Mouse (Mus musculus) 3134 (cell line): ENCODE results near the gene Iah1.

Experiments used
- DNase-seq: peaks from one replicate; pipeline ENCODE4 v3.0.0-alpha.2; 2011; ENCODE audit warnings: low spot score; ENCODE audit not compliant: insufficient read length; ENCODE audit errors: extremely low read depth

Gene Iah1

DNA sequence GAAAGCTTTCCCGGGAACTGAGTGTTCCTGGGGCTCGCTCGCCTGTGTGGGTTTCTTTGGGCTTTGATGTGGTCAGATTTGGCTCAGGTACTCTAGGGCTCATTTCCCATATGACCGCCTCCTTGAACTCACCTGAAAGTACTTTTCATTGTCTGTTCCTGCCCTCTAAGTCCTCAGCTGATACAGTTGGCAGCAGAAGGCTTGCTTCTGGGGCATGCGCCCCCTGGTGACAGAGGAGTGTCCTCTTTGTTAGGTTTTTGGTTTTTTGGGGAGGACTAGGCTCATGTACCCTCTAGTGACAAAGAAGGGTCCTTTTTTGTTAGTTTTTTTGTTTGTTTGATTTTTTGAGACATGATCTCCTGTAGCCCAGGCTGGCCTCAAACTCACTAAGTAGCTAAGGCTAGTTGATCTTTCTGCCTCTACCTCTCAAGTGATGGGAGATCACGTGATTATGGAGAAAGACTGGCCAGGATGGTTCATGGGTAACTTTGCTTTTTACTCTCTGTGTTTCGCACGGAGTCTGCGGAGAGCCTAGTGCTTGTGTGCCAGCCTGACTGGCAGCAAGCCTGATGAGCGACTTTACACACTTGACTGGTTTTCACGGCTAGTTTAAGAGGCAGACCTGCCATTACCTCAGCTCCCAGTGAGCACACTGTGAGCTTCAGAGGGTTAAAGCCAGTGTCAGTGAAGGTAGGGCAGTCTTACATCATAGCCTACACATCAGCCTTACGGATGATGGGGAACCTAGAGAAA is 2.1 kb downstream of the Iah1 start:
- no peak for DNase-seq

DNA sequence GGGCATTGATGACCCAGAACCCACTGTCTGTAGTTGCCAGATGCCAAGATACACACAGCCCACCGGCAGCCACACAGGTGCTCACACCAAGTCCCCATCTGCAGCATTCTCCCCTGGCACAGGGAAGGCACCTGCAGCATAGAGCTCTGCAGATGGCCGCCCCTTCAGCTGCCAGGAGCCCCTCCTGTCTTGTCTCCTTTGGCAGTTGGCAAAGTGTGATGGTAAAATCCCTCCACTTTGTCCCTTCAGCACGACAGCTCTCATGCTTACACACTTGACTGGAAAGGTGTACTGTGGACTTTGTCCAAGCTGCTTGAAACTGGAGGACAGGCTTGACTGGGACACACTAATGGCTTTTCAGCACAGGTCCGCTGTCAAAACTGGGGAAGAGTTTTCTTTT is 4.1 kb downstream of the Iah1 start:
- DNase-seq, result no peak

DNA sequence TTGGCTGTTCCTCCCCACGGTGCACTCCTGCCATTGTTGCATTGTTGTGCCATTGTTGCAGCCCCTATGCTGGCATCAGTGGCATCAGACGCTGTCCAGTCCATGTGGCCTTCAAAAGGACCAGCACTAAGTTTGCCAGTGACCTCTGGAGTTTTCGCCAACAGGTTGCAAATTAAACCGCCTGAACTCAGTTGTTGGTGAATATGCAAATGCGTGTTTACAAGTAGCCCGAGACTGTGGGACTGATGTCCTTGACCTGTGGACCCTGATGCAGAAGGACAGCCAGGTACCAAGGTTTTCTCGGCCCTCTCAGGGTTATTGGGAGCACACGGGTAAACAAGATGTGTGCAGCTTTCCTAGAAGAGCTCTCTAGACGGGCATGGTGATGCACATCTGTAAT is 5.0 kb downstream of the Iah1 start:
- DNase-seq, result no peak

DNA sequence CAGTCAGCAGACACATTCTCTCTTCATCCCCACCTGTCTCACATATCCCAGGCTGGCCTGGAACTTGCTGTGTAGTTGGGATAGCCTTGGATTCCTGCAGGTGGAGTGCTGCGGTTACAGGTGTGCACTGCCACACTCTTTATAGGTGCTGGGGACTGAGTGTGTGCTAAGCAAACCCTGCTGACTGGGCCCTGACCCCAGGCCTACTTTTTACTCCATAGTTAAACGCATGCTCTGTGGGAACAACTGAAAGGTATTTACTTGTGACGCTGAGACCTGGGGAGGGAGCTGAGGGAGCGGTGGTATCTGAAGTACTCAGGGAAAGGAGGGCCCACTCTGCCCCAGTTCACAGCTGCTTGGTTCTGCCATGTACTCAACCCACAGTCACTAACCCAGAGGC is 6.1 kb downstream of the Iah1 start:
- no peak for DNase-seq

DNA sequence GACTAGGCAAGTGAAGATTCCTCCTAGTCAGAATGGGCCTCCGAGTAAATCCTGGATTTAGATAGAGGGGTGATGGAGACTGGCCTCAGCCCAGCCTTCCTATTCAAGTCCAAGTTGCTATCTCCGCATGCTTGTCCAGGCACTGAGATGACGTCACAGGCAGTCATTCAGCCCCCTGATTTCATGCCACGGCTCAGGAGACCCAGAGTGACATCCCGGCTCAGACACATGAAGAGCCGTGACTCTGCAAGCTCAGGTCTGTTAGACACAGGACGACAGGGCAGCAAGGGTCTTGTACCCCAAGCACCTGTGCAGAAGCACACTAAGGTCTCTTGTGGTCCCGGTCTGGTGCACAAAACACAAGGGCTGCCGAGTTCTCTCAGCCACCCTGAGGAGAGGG is 6.7 kb downstream of the Iah1 start:
- no peak for DNase-seq

DNA sequence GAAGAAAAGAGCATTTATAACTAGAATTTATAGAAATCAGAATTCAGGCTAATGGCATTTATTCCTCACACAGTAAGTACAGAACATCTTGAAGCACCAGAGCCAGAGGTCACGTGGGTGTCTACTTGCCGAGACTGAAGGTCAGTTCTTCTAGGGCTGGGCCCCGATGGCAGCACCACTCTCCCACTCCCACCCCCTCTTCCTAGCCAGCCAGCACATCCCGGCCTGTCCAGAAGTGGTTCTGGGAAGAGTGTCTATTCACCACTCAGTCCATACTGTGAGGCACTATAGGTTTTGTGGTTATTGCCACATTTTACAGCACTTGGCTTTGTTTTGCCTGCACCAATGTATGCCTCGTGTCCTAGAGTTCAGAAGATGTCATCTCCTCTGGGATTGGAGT is 7.9 kb downstream of the Iah1 start:
- no peak for DNase-seq

DNA sequence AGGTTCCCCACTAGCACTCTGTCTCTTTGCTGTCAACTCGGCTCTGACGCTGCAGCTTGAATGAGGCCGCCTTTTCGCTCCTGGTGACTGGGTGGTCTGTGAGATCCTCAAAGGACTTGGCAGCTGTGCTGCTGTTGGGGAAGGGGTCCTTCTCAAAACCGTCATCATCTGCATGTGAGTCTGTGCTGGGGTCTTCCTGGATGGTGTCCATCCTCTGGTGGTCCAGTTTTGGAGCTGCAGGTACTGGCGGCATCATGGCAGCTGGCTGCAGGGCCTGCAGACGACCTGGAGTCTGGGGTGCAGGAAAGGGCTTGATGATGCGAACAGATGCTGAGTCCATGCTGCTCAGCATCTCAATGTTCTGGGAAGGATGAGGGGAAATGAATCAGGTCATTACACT is 9.1 kb downstream of the Iah1 start:
- DNase-seq, result no peak

DNA sequence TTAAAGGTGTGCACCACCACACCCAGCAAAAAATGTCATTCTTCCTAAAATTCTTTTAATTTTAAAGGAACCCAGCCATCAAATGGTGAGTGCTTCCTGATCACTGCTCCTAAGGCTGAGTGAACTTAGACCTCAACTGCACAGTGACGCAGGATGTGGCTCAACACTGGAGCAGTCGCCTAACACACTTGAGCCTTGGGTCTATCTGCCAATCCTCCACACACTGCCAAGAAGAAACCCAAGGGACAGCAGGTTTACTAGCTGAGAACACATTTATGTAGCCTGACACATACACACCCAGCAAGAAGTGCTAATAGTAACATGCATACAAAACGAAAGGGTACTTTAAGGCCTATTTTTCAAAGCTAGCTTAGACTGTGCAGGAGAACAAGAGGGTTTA is 10.1 kb downstream of the Iah1 start:
- DNase-seq, result no peak

DNA sequence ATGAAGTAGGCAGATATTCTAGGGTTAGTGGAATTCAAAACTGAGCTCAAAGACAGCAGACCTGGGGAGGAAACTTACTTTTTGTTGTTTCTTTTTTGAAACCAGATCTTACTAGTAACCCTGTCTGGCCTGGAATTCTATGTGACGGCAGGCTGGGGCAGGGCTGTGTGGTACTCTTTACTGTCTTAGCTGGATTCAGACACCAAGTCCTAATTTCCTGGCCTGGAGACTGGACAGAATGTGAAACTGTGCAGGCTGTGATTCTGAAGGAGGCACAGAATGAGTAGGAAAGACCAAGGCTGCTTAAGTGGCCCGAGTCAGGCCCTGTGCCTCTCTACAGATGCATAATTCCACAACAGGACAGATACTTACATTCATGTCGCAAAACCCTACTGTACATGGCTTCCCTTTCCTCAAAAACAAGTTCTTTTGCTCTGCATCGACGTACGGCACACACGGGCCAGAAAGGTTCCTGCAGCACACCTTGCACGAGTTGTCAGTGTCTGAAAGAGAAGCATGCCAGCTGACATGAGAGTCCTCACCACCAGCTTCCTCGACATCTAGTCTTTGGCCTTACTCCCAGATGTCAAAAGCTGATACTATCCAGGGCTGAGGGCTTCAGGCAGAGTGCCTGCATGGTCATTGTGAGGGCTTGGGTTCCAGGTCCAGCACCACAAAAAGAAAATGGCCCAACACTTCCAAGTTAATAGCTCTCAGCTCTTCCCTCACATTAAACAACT is 13.6 kb downstream of the Iah1 start:
- DNase-seq, result no peak

DNA sequence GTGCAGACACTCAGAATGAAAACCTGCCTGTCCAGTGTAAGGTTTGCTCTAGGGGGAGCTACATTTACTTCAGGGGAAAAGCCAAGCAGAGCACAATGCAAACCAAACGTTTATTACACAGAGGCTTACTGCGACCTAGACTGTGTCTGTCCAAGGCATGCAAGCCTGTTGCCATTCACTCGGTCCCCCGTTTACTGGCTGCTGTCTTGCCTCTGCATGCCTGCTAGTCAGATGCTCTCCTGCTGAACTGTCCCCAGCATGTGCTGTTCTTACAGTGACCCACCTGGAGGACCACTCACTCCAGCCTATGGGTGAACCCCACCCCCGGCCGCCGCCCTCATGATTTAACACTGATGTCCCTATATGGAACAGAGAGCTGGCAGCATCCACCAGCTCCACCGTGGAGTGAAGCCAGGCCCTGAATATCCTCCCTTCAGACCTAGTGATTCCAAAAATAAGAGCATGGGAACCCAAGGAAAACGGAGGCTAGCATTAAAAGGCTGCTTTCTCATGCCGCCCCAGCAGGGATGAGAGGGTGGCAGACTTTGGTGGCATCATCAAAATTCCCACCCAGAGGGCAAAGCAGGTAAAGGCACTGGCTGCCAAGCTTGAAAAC is 14.9 kb downstream of the Iah1 start:
- DNase-seq, result no peak

DNA sequence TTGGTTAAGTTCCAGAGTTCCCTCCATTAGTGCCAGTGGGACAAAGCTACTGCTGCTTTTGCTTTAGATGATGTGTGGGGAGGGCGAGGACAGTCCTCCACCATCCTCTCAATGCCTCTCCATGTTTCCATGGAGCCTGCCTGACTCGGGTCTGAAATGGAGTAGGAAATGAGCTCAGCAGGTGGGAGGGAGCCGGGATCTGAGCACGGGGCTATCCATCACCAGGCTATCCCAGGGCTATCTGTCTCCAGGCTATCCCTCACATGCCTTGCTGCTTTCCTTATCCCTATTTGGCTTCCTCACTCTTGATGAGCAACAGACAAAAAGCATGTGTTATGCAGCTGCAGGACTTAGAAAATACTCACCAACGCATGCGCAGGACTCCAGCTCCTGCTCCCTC is 15.5 kb downstream of the Iah1 start:
- no peak for DNase-seq

DNA sequence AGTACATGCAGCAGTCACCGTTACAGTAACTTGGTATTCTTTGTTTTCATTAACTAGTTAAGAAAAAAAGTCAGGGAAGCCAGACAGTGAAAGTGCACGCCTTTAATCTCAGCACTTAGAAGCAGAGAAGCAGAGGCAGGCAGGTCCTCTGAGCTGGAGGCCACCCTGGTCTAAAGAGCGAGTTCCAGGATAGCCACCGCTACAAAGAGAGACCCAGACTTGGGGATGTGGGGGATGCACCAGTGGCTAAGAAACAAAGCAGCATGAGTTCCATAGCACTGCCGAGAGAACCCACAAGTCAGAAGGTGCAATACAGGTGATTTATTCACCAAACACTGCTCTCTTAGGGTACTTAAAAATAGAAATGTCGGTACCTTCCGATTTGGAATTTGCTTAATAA is 16.8 kb downstream of the Iah1 start:
- no peak for DNase-seq

DNA sequence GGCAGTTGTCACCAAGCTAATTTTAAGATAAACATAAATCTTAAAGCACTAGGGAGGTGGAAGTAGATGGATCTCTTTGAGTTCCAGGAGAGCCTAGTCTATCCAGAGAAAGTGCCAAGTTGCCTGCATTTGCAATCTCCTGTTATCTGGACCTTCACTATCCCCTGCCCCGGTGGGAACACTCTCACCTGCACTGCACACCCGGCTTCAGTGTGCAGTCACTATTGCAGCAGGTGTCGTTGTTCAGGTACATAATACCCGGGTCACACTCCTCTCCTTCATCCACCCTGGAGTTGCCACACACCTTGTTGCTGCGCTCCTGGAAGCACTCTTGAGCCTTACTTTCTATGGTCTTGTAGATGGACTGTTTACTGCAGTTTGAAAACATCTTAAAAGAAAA is 17.6 kb downstream of the Iah1 start:
- no peak for DNase-seq

DNA sequence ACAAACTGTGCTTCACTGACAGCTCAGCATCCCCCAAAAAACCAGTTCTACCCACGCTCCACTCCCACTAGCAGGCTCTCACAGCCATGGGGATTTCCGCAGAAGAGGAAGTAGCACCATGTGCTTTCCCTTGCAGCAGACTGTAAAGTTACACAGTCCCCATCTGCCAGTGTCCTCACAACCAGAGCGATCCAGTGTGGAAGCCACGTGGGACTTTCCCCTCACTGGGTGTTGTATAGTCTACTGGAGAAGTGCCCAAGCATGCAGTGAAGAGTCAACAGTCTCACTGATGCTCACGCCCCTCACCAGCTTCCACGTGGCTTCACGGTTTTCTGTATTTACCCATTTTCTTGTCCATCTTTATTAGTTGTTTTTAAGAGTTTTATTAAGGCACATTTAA is 19.7 kb downstream of the Iah1 start:
- no peak for DNase-seq

DNA sequence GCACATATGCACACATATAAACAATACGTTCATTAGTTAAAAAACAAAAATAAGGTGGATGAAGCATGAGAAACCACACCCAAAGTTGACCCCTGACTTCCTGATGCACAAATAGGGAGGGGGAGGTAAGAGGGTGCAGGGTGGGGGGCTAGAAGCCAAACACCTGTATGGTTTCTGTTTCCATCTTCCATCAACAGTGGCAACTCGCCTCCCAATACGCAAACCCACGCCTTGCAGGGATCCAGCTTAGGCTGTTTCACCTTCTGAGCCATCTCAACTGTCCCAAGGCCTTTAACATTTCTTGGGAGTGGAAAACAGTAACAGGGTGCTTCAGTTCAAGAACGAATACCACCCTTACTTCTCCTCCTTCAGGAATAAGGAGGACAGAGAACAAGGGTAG is 21.0 kb downstream of the Iah1 start:
- DNase-seq, result no peak

DNA sequence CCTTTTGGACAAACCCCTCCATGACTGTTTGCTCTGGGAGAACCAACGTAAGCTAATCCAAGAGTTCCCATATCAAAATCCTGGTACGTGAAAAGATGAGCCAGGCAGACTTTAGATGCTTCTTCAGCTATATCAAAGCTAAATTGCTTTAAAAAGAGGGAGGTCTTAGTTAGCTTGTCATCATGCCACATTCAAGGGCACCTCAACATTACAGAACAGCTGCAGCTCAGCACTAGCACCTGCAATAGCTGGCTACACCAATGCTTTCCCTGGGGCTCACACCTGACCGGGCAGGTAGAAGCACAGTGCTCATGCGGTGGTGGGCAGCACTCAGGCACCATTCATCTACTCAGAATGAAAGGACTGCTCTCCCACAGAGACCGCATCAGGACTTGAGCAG is 24.5 kb downstream of the Iah1 start:
- no peak for DNase-seq

DNA sequence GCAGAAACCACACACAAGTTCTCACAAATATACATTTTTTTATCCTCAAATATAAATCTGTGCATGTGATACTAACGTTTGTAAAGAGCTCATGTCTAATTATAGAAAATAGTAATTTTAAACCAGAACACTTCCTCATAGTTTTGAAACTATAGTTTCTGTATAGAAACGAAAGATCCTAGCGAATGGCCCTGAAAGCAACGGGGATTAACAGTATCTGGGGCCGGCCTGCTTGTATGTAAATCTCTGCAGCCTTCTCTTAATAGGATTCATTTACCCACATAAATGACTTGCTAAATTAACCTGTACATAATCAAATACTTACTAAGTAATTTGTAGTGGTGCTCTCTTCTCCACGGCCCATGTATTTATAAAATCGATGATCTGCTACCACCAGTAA is 30.8 kb downstream of the Iah1 start:
- no peak for DNase-seq

DNA sequence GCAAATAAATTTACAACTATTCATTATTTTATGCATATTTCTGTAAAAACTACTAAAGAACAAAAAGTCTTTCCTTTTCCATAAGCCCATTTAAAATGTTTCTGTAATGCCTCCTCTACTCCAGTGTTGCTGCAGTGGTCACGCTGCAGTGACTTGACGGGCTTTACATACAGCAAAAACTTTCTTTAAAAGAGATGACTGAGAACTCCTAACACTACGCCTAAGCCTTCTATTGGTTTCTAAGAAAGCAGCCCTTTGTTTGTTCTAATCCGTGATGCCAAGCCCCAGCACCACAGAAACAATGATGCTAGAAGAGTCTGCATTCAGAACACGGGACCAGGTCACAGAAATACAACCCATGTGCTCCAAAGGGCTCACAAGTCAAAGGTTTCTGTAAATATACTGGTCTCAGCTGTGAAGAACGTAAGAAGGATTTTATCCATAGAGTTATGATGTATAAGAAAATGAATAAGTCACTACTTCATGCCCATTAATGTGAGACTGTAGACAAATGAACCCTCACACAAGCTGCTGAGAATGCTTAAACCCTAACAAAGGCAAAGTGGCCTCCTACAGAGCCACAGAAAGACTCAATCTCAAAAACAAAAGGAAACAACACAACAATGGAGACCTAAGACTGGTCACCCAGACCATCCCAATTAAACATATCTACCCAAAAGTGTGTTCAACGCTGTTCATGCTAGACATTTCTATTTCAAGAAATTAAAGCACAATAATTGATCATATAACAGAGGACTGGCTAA is 34.1 kb downstream of the Iah1 start:
- DNase-seq, result no peak

DNA sequence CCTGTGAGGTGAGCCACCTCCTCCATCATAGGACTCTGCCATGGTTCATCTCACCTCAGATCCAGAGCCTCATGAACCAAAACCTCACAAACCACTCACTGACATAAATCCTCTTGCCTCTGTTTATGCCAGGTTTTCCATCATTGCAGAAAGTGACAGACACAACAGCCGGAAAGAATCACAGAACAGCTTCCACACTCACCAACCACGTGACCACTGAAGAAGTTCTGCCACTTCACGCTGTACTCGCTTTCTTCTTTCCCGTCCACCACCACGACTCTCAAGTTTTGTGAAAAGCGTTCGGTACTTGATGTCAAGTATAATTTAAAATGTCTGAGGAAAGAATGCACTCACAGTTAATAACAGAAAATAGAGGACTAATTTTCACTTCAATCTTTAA is 37.5 kb downstream of the Iah1 start:
- DNase-seq, result no peak

DNA sequence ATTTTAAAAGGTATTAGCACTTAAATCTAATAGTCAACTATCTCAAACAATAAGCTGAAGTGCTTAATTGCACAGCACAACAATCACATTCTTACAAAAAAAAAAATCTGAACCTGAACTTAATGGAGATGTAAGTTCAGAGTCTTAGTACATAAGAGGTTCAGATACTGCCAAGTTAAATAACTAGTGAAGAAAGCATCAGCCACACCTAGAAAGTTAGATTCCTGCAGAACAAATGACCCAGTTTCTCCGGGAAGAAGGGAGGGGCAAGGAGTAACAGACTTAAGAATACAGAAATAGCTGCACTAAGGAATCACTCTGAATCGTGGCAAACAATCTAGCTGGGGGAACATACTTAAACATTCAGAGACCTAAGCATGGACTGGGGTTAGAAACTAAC is 46.5 kb downstream of the Iah1 start:
- no peak for DNase-seq

DNA sequence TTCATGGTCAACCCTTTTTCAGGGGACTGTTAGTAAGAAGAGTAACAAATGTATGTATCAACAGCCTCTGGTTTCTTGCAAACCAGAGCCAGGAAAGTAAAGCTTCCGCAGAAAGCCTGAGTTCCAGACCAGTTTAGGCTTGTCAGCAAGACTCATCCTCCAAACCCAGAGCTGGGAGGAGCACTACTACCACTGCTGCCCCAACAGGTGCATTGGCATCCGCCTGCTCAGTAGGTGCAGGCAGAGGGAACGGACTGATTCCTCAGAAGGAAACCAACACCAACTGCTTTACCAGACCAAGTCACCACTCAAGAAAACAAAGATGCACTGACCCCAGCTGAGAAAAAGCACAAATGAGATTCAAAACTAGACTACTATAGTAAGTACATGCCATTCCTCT is 47.0 kb downstream of the Iah1 start:
- no peak for DNase-seq
